Mouse (Mus musculus): ENCODE measurements around the gene Cypt2. TPM values are rescaled to one million over a fixed set of nuclear protein-coding genes. Genes with fewer than 3 reads are reported as not detected.
"Not testable (repeated sequence)": the region's sequence is repeated elsewhere in the genome, so short reads cannot be mapped to it uniquely, and the experiment has no call there.

The Cypt2 gene
- polyA plus RNA-seq (2015; fragmentation: Nextera tagmentation; extraction: Ambion mirVana): not detected in 2 replicates

- not testable (repeated sequence) for ATAC-seq; H3K9me3 ChIP-seq (ENCODE audit: control insufficient read depth); H3K27ac ChIP-seq (ENCODE audit: low read depth, low read length); H3K9ac ChIP-seq (ENCODE audit: low read depth, low read length); H3K36me3 ChIP-seq (ENCODE audit: control insufficient read depth, insufficient read depth); H3K4me2 ChIP-seq (replicated peaks; ENCODE audit: low read depth); H3K4me1 ChIP-seq (replicated peaks; ENCODE audit: control insufficient read depth, insufficient read depth, low read length); H3K27me3 ChIP-seq (replicated peaks; ENCODE audit: control insufficient read depth, insufficient read depth, low read length); H3K4me3 ChIP-seq (ENCODE audit: low read depth, low read length)
- 77% methylated on average over 4 of the region's 4 CpGs for WGBS
These were observed at the start of gene Cypt2 for GRCm38 (mm10) chrX:105499472-105499871. Cypt2 (plus strand) TSS chrX:105499772.

DNA sequence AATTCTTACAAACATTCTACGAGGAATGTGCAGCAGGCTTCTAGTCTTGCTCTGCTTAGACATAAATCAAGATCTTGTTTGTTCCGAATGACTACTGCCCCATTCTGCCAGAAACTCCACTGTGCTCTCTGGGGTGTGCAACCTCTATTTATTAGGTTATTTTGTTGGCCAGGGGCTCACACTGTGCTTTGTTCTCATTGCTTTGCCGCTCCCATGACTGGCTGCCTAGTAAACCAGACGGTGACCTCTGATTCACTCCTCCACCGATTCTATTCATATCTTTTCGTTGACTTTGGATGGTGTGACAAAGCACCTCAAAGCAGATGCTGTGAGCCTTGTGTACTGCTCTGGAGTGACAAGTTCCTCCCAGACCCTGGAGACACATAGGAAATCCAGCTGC, 46.7 kb downstream of the Cypt2 start:
- Histone ChIP-seq H3K4me1 (replicated peaks; ENCODE audit: control insufficient read depth, insufficient read depth, low read length) (no peaks in the 10 kb centered on the region), H3K4me3 (ENCODE audit: low read depth, low read length) (no peak overlapping the region), H3K4me2 (replicated peaks; ENCODE audit: low read depth) (no peak overlapping the region), H3K9ac (ENCODE audit: low read depth, low read length) (no peak overlapping the region), H3K27me3 (replicated peaks; ENCODE audit: control insufficient read depth, insufficient read depth, low read length) (no peaks in the 10 kb centered on the region), H3K27ac (ENCODE audit: low read depth, low read length) (no peak overlapping the region), H3K9me3 (ENCODE audit: control insufficient read depth) (no peaks in the 10 kb centered on the region), H3K36me3 (ENCODE audit: control insufficient read depth, insufficient read depth) (no peaks in the 10 kb centered on the region)
- no peak for TF ChIP-seq CTCF (IDR thresholded peaks at IDR 0.05; ENCODE audit: low read depth)
- no peak for ATAC-seq
- 65% methylated on average over 6 of the region's 6 CpGs for WGBS

All from intestine, postnatal 0 days (tissue).